Mouse (Mus musculus) lung, postnatal 25 days (tissue): ENCODE measurements around the gene Apoe.

Experiments
- DNase-seq: peaks from one replicate; pipeline ENCODE4 v3.0.0; 2022; ENCODE audit warnings: low spot score

The Apoe gene

GRCm38 (mm10) chr7:19698907-19699826, at the start of gene Apoe:
Gene Apoe, minus strand, starts transcription at chr7:19699188.
- peak; percentile 32 for DNase-seq

- peak; percentile 84 for DNase-seq
These were observed 48.6 kb upstream of the Apoe start for GRCm38 (mm10) chr7:19747420-19748218.

GRCm38 (mm10) chr7:19746426-19747201, 47.6 kb upstream of the Apoe start:
- no peak for DNase-seq

GRCm38 (mm10) chr7:19745971-19746370, 47.0 kb upstream of the Apoe start:
- no peak for DNase-seq

- DNase-seq = no peak
These were observed 45.8 kb upstream of the Apoe start for GRCm38 (mm10) chr7:19744590-19745385.

GRCm38 (mm10) chr7:19743791-19744190, 44.8 kb upstream of the Apoe start:
- no peak for DNase-seq

GRCm38 (mm10) chr7:19742468-19742867, 43.5 kb upstream of the Apoe start:
- no peak for DNase-seq

GRCm38 (mm10) chr7:19741329-19742031, 42.5 kb upstream of the Apoe start:
- no peak for DNase-seq

- DNase-seq = no peak
These were observed 41.3 kb upstream of the Apoe start for GRCm38 (mm10) chr7:19740269-19740668.

- no peak for DNase-seq
These were observed 39.8 kb upstream of the Apoe start for GRCm38 (mm10) chr7:19738771-19739170.

GRCm38 (mm10) chr7:19736389-19737057, 37.5 kb upstream of the Apoe start:
- no peak for DNase-seq

- DNase-seq = no peak
These were observed 35.2 kb upstream of the Apoe start for GRCm38 (mm10) chr7:19734178-19734666.

GRCm38 (mm10) chr7:19726541-19726940, 27.6 kb upstream of the Apoe start:
- DNase-seq = no peak

- DNase-seq = peak; percentile 83
These were observed 25.2 kb upstream of the Apoe start for GRCm38 (mm10) chr7:19724167-19724566.

GRCm38 (mm10) chr7:19722754-19723195, 23.8 kb upstream of the Apoe start:
- DNase-seq = peak; percentile 70

GRCm38 (mm10) chr7:19719200-19719599, 20.2 kb upstream of the Apoe start:
- DNase-seq = no peak

- no peak for DNase-seq
These were observed 19.4 kb upstream of the Apoe start for GRCm38 (mm10) chr7:19718297-19718952.

GRCm38 (mm10) chr7:19717346-19717745, 18.4 kb upstream of the Apoe start:
- DNase-seq = no peak

GRCm38 (mm10) chr7:19716822-19717221, 17.8 kb upstream of the Apoe start:
- DNase-seq = no peak
